Mouse (Mus musculus): ENCODE results near the gene Tgfbr2. TPM values are rescaled to one million over a fixed set of nuclear protein-coding genes. Genes with fewer than 3 reads are reported as not detected.
A peak's percentile ranks its signal among the peaks of the same experiment; 100 is the strongest.
"Not testable (repeated sequence)": the region's sequence is repeated elsewhere in the genome, so short reads cannot be mapped to it uniquely, and the experiment has no call there.

Tgfbr2 gene
- total RNA-seq, 2 experiments from 2014 or later, result 56.8 to 60.9 TPM

GRCm38 (mm10) chr9:116085999-116086398 lies 89.2 kb downstream of the Tgfbr2 start:
- intact Hi-C loops (cut with DNase I), result no loop called here
- DNase-seq, result no peak

DNA sequence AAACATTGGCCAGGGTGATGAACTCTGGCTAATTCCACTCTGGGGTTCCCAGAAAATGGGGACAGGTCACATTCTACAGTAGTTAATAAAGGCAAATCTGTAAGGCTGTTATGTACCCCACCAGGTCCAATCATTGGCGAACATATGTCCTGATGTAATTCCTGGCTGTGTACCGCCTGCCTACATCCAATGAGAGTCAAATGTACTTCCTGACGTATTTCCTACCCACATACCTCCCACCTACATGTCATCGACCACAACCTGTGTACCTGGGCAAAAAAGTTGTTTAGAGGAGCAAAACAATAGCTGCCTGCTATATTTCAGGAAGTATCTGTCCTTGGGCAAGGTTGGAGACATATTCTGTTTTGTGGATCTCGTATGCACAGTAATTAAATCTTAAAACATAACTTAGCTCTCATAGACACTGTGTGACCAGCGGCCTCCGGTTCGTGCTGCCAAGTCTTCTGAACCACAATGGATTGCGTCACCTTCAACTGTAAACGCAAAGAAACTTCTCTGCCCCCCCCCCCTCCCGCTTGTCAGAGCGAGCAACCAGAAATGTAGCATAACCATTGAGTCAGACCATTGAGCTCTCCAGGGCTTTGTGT lies 90.7 kb downstream of the Tgfbr2 start:
- intact Hi-C loops (cut with DNase I), result no loop called here

DNA sequence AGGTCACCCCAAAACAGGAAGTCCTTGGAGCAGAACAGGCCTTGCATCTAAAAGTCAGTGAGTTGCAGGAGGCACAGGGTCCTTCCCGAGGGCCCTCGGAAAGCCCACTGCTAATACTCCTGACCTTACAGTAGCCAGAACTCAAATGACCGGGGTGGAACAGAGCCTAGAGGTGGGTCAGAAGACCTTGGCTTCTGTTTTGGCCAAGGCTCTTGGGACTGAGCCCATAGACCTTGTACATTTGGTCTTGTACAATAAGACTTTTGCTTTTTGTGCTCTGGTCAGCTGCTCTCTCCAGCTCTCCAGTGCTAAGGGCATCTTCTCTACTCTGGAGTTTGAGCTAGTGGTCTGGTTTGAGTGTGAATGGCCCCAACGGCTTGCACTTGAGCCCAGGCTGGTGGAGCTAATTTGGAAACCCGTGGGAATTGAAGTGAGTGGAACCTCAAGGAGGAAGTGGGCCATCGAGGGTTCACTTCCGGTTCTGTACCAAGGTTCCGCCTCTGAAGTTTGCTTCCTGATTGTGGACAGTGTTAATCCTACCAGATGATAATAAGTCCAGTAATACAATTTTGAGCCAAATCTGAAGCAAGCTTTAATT lies 91.3 kb downstream of the Tgfbr2 start:
- intact Hi-C loops (cut with DNase I), result no loop called here
- no peak for DNase-seq

More for the DNA sequence above, 90.7 kb downstream of the Tgfbr2 start:
- DNase-seq, result no peak

- intact Hi-C loops (cut with DNase I), result no loop called here
- no peak for DNase-seq
Observed at GRCm38 (mm10) chr9:116083300-116083699, 91.9 kb downstream of the Tgfbr2 start.

DNA sequence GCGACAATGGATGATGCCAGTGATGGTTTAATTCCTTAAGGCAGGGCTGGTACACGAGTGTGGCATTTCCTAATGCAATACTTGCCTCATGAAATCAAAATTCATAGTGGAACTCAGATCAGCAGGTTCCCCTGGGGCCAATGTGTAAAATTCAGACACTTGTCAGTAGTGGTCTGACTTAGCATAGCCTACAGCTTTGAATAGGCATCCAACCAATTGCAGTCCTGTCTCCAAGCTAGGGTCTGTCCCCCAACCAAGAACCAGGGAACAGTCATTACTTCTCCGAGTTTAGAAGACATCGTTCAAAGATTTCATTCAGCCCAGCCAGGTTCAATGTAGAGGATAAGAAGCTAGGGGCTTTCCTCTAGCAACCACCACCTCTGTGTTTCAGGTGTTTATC lies 93.4 kb downstream of the Tgfbr2 start:
- intact Hi-C loops (cut with DNase I), result no loop called here

GRCm38 (mm10) chr9:116077419-116077818 lies 97.7 kb downstream of the Tgfbr2 start:
- intact Hi-C loops (cut with DNase I), result no loop called here

More for the DNA sequence above, 93.4 kb downstream of the Tgfbr2 start:
- DNase-seq, result no peak

GRCm38 (mm10) chr9:116076946-116077345 lies 98.2 kb downstream of the Tgfbr2 start:
- DNase-seq, result no peak
- intact Hi-C loops (cut with DNase I), result no loop called here

More at GRCm38 (mm10) chr9:116077419-116077818, 97.7 kb downstream of the Tgfbr2 start:
- DNase-seq, result no peak

DNA sequence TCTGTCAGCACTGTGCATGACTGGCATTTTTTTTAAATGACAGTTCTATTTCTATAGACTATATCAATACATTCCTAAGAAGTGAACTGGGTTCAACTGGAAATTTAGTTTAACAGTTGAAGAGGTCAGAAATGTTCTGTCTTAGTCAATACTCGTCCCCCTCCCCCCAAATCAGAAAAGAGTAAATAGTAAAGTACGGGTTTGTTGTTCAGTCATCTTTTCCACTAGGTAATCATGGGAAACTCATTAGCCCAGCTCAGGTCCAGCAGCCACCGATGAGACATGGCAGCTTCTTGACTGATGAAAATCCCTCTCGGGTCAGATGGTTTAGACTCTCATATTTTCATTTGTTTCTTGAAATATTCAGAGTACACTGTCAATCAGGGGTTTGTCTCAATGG lies 99.0 kb downstream of the Tgfbr2 start:
- DNase-seq, result no peak
- intact Hi-C loops (cut with DNase I), result no loop called here

DNA sequence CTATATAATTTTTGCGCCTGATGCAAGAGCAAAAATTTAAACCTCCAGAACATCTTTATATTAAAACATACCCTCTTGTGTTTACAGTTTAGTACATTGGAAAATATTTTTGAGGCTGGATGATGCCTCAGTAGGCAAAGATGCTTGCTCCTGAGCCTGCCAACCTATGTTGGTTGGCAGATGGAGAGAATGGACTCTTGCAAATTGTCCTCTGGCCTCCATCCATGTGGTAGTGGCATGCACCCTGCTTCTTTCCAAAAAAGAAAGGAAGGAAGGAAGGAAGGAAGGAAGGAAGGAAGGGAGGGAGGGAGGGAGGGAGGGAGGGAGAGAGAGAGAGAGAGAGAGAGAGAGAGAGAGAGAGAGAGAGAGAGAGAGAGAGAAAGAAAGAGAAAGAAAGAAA lies 103.6 kb downstream of the Tgfbr2 start:
- DNase-seq; intact Hi-C loops (cut with DNase I): not testable (repeated sequence)

GRCm38 (mm10) chr9:116064774-116065173 lies 110.4 kb downstream of the Tgfbr2 start:
- no peak for DNase-seq
- intact Hi-C loops (cut with DNase I), result no loop called here

DNA sequence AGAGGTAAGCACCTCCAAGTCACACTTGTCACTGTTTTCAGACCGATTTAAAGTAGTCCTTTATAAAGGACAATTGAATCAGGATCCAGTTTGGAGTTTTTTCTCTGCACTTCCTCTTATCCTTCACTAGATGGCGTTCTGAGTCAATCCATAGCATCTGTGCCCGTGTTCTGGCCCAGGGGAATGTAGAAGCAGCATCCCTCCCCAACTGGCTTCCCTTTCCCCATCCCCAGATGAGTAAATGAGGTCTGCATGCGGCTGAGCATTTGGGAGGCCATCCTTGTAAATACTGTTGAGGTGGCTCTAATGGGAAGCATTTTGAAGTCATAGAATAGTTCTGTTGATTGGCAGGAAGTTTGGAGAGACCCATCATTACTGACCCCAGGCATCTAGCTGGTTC lies 114.5 kb downstream of the Tgfbr2 start:
- intact Hi-C loops (cut with DNase I), result loop anchor here (1.0 to 2.0 kb wide), 3 partner anchors 323 to 492 kb away; no protein-coding TSS in a partner anchor
- peak in 1 of 2 experiments; percentile 33 for DNase-seq

DNA sequence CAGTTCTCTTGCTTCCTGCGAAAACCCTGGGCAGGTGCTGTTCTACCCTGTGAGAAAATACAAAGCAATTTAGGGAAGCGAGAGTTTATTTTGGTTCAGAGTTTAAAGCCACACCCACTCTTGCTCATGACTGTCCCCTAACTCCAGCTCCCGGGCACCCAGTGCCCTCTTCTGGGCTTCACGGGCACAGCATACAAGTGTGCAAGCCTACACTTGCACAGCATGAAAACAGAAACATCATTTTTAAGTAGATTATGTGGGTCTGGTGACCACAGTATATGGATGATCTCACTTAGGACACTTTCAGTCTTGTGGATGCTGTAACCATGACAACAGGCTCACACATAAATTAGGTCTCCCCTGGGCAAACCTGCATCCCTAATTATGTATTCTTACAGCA lies 116.0 kb downstream of the Tgfbr2 start:
- peak in 1 of 2 experiments; percentile 13 for DNase-seq
- intact Hi-C loops (cut with DNase I), result no loop called here

GRCm38 (mm10) chr9:116058475-116058874 lies 116.7 kb downstream of the Tgfbr2 start:
- no peak for DNase-seq
- intact Hi-C loops (cut with DNase I), result no loop called here

- intact Hi-C loops (cut with DNase I), result no loop called here
- no peak for DNase-seq
Observed at GRCm38 (mm10) chr9:116053976-116054375, 121.2 kb downstream of the Tgfbr2 start.

- no peak for DNase-seq
- intact Hi-C loops (cut with DNase I), result no loop called here
Observed at GRCm38 (mm10) chr9:116049985-116050384, 125.2 kb downstream of the Tgfbr2 start.

DNA sequence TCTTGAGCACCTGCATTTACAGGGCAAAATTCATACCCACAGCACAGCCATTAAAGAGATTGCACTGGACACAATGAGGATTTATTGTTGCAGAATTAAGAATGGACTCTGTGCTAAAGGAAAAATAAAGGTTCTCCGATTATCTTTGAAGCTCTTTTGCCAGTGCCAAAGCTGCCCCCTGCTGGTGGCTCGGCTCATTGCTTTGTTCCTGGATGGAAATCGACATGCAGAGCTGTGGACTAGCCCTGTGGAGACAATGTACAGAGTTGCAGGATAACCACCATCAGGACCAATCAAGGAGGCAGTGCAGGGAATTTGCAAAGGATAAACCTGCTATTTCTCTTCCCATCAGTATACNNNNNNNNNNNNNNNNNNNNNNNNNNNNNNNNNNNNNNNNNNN lies 133.4 kb downstream of the Tgfbr2 start:
- intact Hi-C loops (cut with DNase I), result loop anchor here (1.0 to 2.0 kb wide), 2 partner anchors 175 to 331 kb away; no protein-coding TSS in a partner anchor
- DNase-seq, result peak; percentile 85 to 90

- no peak for DNase-seq
- intact Hi-C loops (cut with DNase I), result loop anchor here (1.0 to 2.0 kb wide), 2 partner anchors 175 to 331 kb away; no protein-coding TSS in a partner anchor
Observed at GRCm38 (mm10) chr9:116041369-116041768, 133.8 kb downstream of the Tgfbr2 start.

DNA sequence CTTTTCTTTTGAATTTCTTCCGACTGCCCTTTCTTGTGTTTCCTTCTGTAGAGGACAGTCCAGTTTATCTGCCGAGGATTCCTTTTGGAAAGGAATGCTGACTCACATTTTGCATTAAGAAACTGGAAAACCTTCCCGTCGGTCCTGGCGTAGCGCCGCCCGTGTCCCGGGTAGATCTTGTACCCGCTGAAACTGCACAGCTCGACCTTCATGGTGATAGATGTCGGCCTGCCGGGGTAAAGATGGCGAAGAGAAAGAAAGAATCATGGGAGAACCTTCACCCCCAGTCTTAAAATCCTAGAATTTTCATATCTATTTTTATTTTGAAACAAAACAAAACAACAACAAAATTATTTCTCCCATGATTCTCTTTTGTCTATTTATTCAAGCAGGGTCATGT lies 134.3 kb downstream of the Tgfbr2 start:
- intact Hi-C loops (cut with DNase I), result loop anchor here (1.0 to 2.0 kb wide), 2 partner anchors 174 to 331 kb away; no protein-coding TSS in a partner anchor
- DNase-seq, result not testable (repeated sequence)

GRCm38 (mm10) chr9:116039981-116040380 lies 135.2 kb downstream of the Tgfbr2 start:
- DNase-seq, result no peak
- intact Hi-C loops (cut with DNase I), result loop anchor here (2.0 kb wide), 1 partner anchor 173 kb away; no protein-coding TSS in a partner anchor

DNA sequence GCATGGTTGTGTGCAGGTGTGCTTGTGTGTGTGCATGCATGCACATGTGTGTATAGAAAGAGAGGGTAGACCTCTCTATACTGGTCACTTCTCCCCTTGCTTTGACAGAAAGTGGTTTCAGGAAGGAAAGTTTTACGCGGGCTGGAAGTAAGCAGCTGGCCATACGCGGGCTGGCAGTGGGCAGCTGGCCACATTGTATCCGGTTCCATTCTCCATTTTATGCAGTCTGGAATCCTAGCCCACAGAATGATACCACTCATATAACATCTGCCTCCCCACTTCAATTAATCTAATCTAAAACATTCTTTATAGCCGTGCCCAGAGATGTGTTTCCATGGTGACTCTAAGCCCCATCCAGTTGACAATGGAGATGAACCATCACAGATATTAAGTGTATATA lies 136.9 kb downstream of the Tgfbr2 start:
- no peak for DNase-seq
- intact Hi-C loops (cut with DNase I), result no loop called here

Measured in heart, postnatal 10 days (tissue).